Mouse (Mus musculus) heart, embryonic 15.5 days (tissue): Measurements from ENCODE around the gene Odaph. TPM values are rescaled to one million over a fixed set of nuclear protein-coding genes. Genes with fewer than 3 reads are reported as not detected.

Source experiments
- ATAC-seq: fragments of 200-750 bp; cut with Nextera tagmentation; replicated peaks from 2 replicates; pipeline ENCODE4 v1.8.0; 2017; ENCODE audit warnings: low read depth, moderate TSS enrichment; ENCODE audit not compliant: insufficient number of reproducible peaks, insufficient read depth, low FRiP score
- H3K27ac ChIP-seq: fragments of 300-500 bp; sonication (generic); 2 replicates; pipeline ENCODE4 v1.5.1; 2015; ENCODE audit warnings: mild to moderate bottlenecking, inconsistent platforms
- H3K27me3 ChIP-seq: fragments of 300-500 bp; sonication (generic); 2 replicates; pipeline ENCODE4 v1.6.1; 2015; ENCODE audit warnings: inconsistent platforms
- H3K36me3 ChIP-seq: fragments of 300-500 bp; sonication (generic); 2 replicates; pipeline ENCODE4 v1.6.1; 2015; ENCODE audit warnings: mild to moderate bottlenecking, inconsistent platforms
- H3K4me1 ChIP-seq: fragments of 300-500 bp; sonication (generic); replicated peaks from 2 replicates; pipeline ENCODE4 v1.6.1; 2015; ENCODE audit warnings: inconsistent platforms
- H3K4me2 ChIP-seq: fragments of 300-500 bp; sonication (generic); 2 replicates; pipeline ENCODE4 v1.6.1; 2015; ENCODE audit warnings: inconsistent platforms, mild to moderate bottlenecking, moderate library complexity
- H3K4me3 ChIP-seq: fragments of 300-500 bp; sonication (generic); 2 replicates; pipeline ENCODE4 v1.5.1; 2015; ENCODE audit warnings: mild to moderate bottlenecking, inconsistent platforms
- H3K9ac ChIP-seq: fragments of 300-500 bp; sonication (generic); 2 replicates; pipeline ENCODE4 v1.6.1; 2015; ENCODE audit warnings: mild to moderate bottlenecking, inconsistent platforms
- H3K9me3 ChIP-seq: fragments of 300-500 bp; sonication (generic); replicated peaks from 2 replicates; pipeline ENCODE4 v1.6.1; 2016; ENCODE audit warnings: inconsistent platforms
- WGBS: fragments of 180-500 bp; shearing (Covaris S2); methylation state at CpG from one replicate; pipeline ENCODE4 v1.1.7; 2015; ENCODE audit warnings: mixed read lengths; 5-methylcytosine and 5-hydroxymethylcytosine counted together
- polyA plus RNA-seq: library from polyadenylated mRNA; unstranded; fragments of >200 nt; fragmentation: Nextera tagmentation; extraction: Ambion mirVana; gene quantifications from 2 replicates; pipeline ENCODE4 v1.2.1, GENCODE M21; 2015

The Odaph gene
- polyA plus RNA-seq, 1 experiment from 2014 or later: not detected

- H3K4me1 ChIP-seq: no peaks in the 10 kb centered on the region
- no peak overlapping the region for H3K27ac ChIP-seq
- no peak overlapping the region for H3K4me3 ChIP-seq
- no peak overlapping the region for H3K9ac ChIP-seq
- no peaks in the 10 kb centered on the region for H3K27me3 ChIP-seq
- H3K9me3 ChIP-seq: no peaks in the 10 kb centered on the region
- no peak for ATAC-seq
- H3K4me2 ChIP-seq: no peak overlapping the region
- no peaks in the 10 kb centered on the region for H3K36me3 ChIP-seq
- WGBS: 73% methylated on average over 6 of the region's 6 CpGs
Observed at GRCm38 (mm10) chr5:91991191-91991937, 4.1 kb downstream of the Odaph start.

- Histone ChIP-seq H3K4me3 (no peak overlapping the region), H3K9ac (no peak overlapping the region), H3K27ac (no peak overlapping the region), H3K9me3 (no peaks in the 10 kb centered on the region), H3K36me3 (no peaks in the 10 kb centered on the region), H3K4me2 (no peak overlapping the region), H3K27me3 (no peaks in the 10 kb centered on the region), H3K4me1 (no peaks in the 10 kb centered on the region)
- WGBS: 87% methylated on average over 2 of the region's 2 CpGs
- ATAC-seq: no peak
Observed at GRCm38 (mm10) chr5:91993061-91993460, 5.8 kb downstream of the Odaph start.

- whole genome bisulfite sequencing: 60% methylated on average over 13 of the region's 13 CpGs
- Histone ChIP-seq H3K9me3 (peaks cover 5% of the 10 kb centered on the region; the same call in 1 of the 2 replicates), H3K36me3 (no peaks in the 10 kb centered on the region), H3K4me1 (no peaks in the 10 kb centered on the region), H3K27ac (no peak overlapping the region), H3K27me3 (no peaks in the 10 kb centered on the region), H3K4me3 (no peak overlapping the region), H3K4me2 (no peak overlapping the region), H3K9ac (no peak overlapping the region)
- no peak for ATAC-seq
Observed at GRCm38 (mm10) chr5:91994546-91994945, 7.3 kb downstream of the Odaph start.

- Histone ChIP-seq H3K4me1 (no peaks in the 10 kb centered on the region), H3K9me3 (peaks cover 5% of the 10 kb centered on the region; the same call in 1 of the 2 replicates), H3K36me3 (no peaks in the 10 kb centered on the region), H3K4me2 (no peak overlapping the region), H3K4me3 (no peak overlapping the region), H3K27me3 (no peaks in the 10 kb centered on the region), H3K27ac (no peak overlapping the region), H3K9ac (no peak overlapping the region)
- 63% methylated on average over 2 of the region's 2 CpGs for WGBS
- no peak for ATAC-seq
Observed at GRCm38 (mm10) chr5:92000770-92001169, 13.5 kb downstream of the Odaph start.

- Histone ChIP-seq H3K27ac (no peak overlapping the region), H3K4me3 (no peak overlapping the region), H3K9ac (no peak overlapping the region), H3K27me3 (no peaks in the 10 kb centered on the region), H3K4me1 (no peaks in the 10 kb centered on the region), H3K4me2 (no peak overlapping the region), H3K9me3 (peaks cover 5% of the 10 kb centered on the region; the same call in 1 of the 2 replicates), H3K36me3 (no peaks in the 10 kb centered on the region)
- ATAC-seq: no peak
- 61% methylated on average over 2 of the region's 2 CpGs for WGBS
Observed at GRCm38 (mm10) chr5:92003011-92003410, 15.7 kb downstream of the Odaph start.

GRCm38 (mm10) chr5:92009827-92010226 is 22.6 kb downstream of the Odaph start:
- Histone ChIP-seq H3K4me3 (no peak overlapping the region), H3K9me3 (no peaks in the 10 kb centered on the region), H3K4me2 (no peak overlapping the region), H3K4me1 (no peaks in the 10 kb centered on the region), H3K36me3 (no peaks in the 10 kb centered on the region), H3K9ac (no peak overlapping the region), H3K27me3 (no peaks in the 10 kb centered on the region), H3K27ac (no peak overlapping the region)
- 38% methylated on average over 2 of the region's 2 CpGs for WGBS
- no peak for ATAC-seq

- H3K4me2 ChIP-seq: no peak overlapping the region
- ATAC-seq: no peak
- H3K9me3 ChIP-seq: no peaks in the 10 kb centered on the region
- no peak overlapping the region for H3K27ac ChIP-seq
- H3K27me3 ChIP-seq: no peaks in the 10 kb centered on the region
- 52% methylated on average over 7 of the region's 7 CpGs for WGBS
- no peak overlapping the region for H3K4me3 ChIP-seq
- H3K4me1 ChIP-seq: no peaks in the 10 kb centered on the region
- H3K9ac ChIP-seq: no peak overlapping the region
- H3K36me3 ChIP-seq: no peaks in the 10 kb centered on the region
Observed at GRCm38 (mm10) chr5:92011756-92012155, 24.5 kb downstream of the Odaph start.

GRCm38 (mm10) chr5:92019960-92020359 is 32.7 kb downstream of the Odaph start:
- Histone ChIP-seq H3K36me3 (no peaks in the 10 kb centered on the region), H3K9me3 (no peaks in the 10 kb centered on the region), H3K4me1 (no peaks in the 10 kb centered on the region), H3K4me2 (no peak overlapping the region), H3K27ac (no peak overlapping the region), H3K9ac (no peak overlapping the region), H3K4me3 (no peak overlapping the region), H3K27me3 (no peaks in the 10 kb centered on the region)
- no peak for ATAC-seq
- WGBS: 43% methylated on average over 2 of the region's 2 CpGs

- H3K4me2 ChIP-seq: peak overlapping the region; percentile 77
- H3K27ac ChIP-seq: 0 out of 2 replicates have a peak overlapping the region, but pooled peaks have one; percentile 22
- H3K4me1 ChIP-seq: peaks cover 3% of the 10 kb centered on the region; the same call in 1 of the 2 replicates
- H3K9me3 ChIP-seq: no peaks in the 10 kb centered on the region
- peak overlapping the region; percentile 47 for H3K9ac ChIP-seq
- H3K27me3 ChIP-seq: peaks cover 9% of the 10 kb centered on the region
- ATAC-seq: peak; percentile 98
- WGBS: under 1% methylated on average over 68 of the region's 68 CpGs
- H3K36me3 ChIP-seq: no peaks in the 10 kb centered on the region
- H3K4me3 ChIP-seq: peak overlapping the region; percentile 72
Observed at GRCm38 (mm10) chr5:92042377-92043348, 55.4 kb downstream of the Odaph start.

GRCm38 (mm10) chr5:92043783-92044182 is 56.5 kb downstream of the Odaph start, which contains the start of gene Cdkl2:
Gene Cdkl2, minus strand, starts transcription at chr5:92043883.
- peaks cover 9% of the 10 kb centered on the region for H3K27me3 ChIP-seq
- peaks cover 3% of the 10 kb centered on the region; the same call in 1 of the 2 replicates for H3K4me1 ChIP-seq
- ATAC-seq: no peak
- 76% methylated on average over 4 of the region's 4 CpGs for WGBS
- H3K4me3 ChIP-seq: peak within 1 kb of the TSS; percentile 72
- H3K9ac ChIP-seq: peak within 1 kb of the TSS; percentile 47
- H3K9me3 ChIP-seq: no peaks in the 10 kb centered on the region
- H3K36me3 ChIP-seq: no peaks in the 10 kb centered on the region
- peak within 1 kb of the TSS; percentile 77 for H3K4me2 ChIP-seq
- H3K27ac ChIP-seq: 0 out of 2 replicates have a peak within 1 kb of the TSS, but pooled peaks have one; percentile 22
